Mouse (Mus musculus) megakaryocyte-erythroid progenitor cell, adult 5-6 weeks (primary cell): ENCODE measurements around the gene Pgpep1. TPM values are rescaled to one million over a fixed set of nuclear protein-coding genes. Genes with fewer than 3 reads are reported as not detected.

Experiments used
- ATAC-seq: replicated peaks from 2 replicates; pipeline ENCODE4 v1.8.0; 2016; ENCODE audit warnings: mild to moderate bottlenecking, inconsistent platforms; ENCODE audit not compliant: severe bottlenecking, poor library complexity, low FRiP score, low TSS enrichment
- total RNA-seq, 2 experiments: library from RNA; stranded (forward) in 1 of 2; stranded (reverse) in 1 of 2; fragments of 200-1000, 215-1000 nt in 1 of 2; fragments of >200 nt in 1 of 2; fragmentation: Nextera tagmentation in 1 of 2; gene quantifications; 2 replicates each; pipeline ENCODE4 v1.2.3; 2014 to 2017

Pgpep1 gene
- total RNA-seq, 2 experiments from 2014 or later = 5.1 to 8.8 TPM

DNA sequence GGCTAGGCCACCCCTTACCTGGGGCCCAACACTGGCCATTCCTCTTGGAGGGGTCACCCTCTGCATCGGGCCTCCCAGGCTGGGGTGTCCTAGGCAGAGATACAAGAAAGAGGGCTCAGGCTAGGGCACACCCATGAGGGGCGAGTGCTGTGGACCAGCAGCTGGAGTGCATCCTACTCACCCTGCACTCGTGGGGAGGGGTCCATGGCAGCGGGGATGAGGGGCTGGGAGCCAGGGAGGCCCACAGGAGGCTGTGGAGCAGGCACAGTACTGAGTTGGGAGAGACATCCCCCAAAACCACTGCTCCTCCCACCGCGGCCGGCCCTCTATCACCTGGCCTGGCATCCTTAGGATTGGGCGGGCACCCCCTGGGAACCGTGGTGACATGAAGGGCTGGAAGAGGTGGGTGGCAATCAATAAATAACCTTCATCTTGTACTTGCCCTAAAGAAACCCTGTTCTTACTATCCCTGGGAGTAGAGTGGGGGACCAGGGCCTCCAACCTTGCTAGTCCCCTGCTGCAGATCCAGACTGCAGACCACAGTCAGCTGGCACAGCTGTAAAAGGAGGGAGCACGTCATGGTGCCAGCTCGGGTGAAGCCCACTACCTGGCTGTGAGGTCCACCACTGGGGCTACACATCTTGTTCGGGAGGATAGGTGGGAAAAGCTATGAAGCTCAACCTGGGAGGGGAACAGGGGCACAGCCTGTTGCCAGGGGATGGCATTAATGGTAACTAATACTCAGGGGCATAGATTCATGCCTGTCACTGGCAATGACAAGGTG, 60.5 kb downstream of the Pgpep1 start:
- no peak for ATAC-seq

DNA sequence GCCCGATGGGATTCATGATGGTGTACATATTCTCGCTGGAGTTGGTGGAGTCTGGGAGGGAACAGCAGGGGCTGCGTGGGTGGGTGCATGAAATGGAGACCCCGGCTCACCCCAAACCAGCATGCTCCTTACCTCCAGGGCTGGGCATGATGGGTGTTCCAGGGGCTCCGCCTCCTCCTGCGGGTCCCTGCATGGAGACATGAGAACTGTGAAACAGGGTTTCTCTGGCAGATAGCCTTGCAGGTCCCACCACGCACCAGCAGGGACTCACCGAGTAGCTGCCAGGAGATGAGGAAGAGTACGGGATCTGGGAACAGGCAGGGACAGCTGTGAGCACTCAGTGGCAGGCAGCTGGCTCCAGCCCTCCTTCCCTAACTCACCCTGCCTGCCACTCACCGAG, 61.5 kb downstream of the Pgpep1 start:
- no peak for ATAC-seq

DNA sequence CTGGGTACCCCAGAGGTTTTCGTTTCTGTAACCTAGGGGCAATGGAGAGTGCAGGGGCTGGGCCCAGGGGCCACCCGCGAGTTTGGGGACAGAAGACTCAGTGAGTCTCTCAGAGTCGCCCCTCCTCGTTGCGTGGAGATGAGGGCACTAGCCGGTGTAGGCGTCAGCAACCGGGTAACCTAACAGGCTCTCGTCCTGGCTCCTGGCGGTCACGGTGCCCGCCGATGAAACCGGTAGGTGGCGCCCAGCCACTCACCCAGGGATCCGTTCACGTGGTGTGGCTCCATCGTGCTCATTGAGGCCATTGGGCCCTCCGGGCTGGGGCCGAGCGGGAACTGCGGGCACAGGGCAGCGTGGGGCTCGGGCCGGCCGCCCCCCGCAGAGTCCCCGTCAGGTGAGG, 61.9 kb downstream of the Pgpep1 start:
- ATAC-seq = no peak

DNA sequence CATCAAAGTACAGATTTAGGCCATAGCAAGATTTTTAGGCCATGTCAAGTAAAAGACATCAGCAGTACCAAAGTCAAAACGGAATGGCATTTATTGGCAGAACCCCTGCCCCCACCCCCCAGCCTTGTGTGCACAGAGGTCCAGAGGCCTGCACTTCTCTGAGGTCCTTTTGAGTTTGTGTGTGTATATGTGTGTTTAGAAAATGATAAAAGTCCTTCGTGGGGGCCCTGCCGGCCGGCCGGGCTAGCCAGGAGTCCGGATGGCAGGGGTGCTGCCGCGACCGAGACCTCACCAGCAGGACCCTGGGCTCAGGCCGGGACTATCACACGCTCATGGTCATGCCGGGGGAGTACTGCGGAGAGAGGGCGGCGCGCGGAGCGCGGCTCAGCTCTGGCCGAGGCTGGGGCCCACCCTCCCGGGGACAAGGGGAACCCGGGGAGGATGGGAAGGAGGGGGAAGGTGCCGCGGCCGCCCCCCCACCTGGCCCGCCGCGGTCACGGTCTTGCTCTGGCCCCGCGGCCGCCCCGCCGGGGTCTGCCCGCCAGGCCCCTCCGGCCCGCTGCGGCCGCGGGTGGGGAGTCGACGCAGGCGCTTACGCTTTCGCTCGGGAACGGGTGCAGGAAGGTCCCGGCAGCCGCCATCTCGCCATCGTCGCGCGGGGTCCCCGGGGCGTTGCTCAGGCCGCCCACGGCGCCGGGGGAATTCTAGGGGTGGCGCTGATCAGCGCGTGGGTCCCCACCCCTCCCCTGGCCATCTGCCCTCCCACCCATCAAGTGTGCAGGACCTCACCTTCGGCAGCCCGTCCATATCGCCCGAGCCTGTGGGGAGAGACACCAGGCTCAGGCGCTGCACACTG, 62.5 kb downstream of the Pgpep1 start:
- no peak for ATAC-seq

DNA sequence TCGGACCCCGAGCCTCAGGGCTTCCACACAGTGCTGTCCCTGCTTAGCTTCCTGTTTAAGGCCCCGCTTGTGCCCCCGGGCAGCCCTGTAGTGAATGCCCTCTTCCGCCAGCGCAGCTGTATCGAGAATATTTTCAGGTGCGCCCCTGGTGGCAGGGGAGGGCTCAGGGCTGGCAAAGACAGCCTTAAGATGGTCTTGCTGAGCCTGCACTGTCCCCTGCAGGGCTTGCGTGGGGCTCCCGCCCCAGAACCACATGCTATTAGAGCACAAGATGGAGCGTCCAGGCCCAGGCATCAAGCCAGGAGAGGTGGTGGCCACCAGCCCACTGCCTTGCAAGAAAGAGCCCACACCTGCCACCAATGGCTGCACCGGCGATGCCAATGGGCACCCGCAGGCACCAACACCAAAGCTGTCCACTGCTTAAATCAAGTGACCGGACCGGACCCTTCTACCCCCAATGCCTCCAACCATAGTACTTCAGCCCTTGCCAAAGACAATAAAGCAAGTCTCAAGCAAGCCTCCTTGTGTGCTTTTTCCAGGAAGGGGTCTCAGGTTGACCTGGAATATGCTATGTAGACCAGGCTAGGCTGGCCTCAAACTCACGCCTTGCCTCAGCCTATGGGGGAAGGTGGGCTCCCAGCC, 63.3 kb downstream of the Pgpep1 start:
- ATAC-seq = no peak

Other genes with a start within 250 kb of the Pgpep1 start
- 15.6 and 21.7 TPM in 2 replicates for gene Crtc1, start 220.8 kb downstream of the Pgpep1 start, total RNA-seq (2014; fragmentation: Nextera tagmentation)
- 1.1 and 1.3 TPM in 2 replicates for gene Crtc1, start 220.8 kb downstream of the Pgpep1 start, total RNA-seq (2017)
- 8.4 and 9.5 TPM in 2 replicates for gene Klhl26, start 183.4 kb downstream of the Pgpep1 start, total RNA-seq (2014; fragmentation: Nextera tagmentation)
- gene Klhl26, start 183.4 kb downstream of the Pgpep1 start, total RNA-seq (2017) = 6.0 and 8.2 TPM in 2 replicates
- not detected in 2 replicates for gene Tmem59l, start 173.0 kb downstream of the Pgpep1 start, total RNA-seq (2014; fragmentation: Nextera tagmentation)
- gene Tmem59l, start 173.0 kb downstream of the Pgpep1 start, total RNA-seq (2017) = not detected in 2 replicates
- gene Crlf1, start 167.2 kb downstream of the Pgpep1 start, total RNA-seq (2014; fragmentation: Nextera tagmentation) = 0.30 and 2.3 TPM in 2 replicates
- not detected in 2 replicates for gene Crlf1, start 167.2 kb downstream of the Pgpep1 start, total RNA-seq (2017)
- gene Rex1bd, start 153.6 kb downstream of the Pgpep1 start, total RNA-seq (2014; fragmentation: Nextera tagmentation) = 53.5 and 57.0 TPM in 2 replicates
- gene Rex1bd, start 153.6 kb downstream of the Pgpep1 start, total RNA-seq (2017) = 25.8 and 48.7 TPM in 2 replicates
- gene Uba52, start 149.6 kb downstream of the Pgpep1 start, total RNA-seq (2014; fragmentation: Nextera tagmentation) = 2,751 and 3,393 TPM in 2 replicates
- gene Uba52, start 149.6 kb downstream of the Pgpep1 start, total RNA-seq (2017) = 4,463 and 5,230 TPM in 2 replicates
- gene Fkbp8, start 132.7 kb downstream of the Pgpep1 start, total RNA-seq (2014; fragmentation: Nextera tagmentation) = 140 and 265 TPM in 2 replicates
- 172 and 176 TPM in 2 replicates for gene Fkbp8, start 132.7 kb downstream of the Pgpep1 start, total RNA-seq (2017)
- 78.1 and 81.8 TPM in 2 replicates for gene Kxd1, start 132.4 kb downstream of the Pgpep1 start, total RNA-seq (2014; fragmentation: Nextera tagmentation)
- gene Kxd1, start 132.4 kb downstream of the Pgpep1 start, total RNA-seq (2017) = 65.5 and 93.7 TPM in 2 replicates
- 14.7 and 22.0 TPM in 2 replicates for gene Ell, start 120.9 kb downstream of the Pgpep1 start, total RNA-seq (2014; fragmentation: Nextera tagmentation)
- gene Ell, start 120.9 kb downstream of the Pgpep1 start, total RNA-seq (2017) = 7.9 and 10.7 TPM in 2 replicates
- gene Isyna1, start 66.0 kb downstream of the Pgpep1 start, total RNA-seq (2014; fragmentation: Nextera tagmentation) = 74.1 and 91.0 TPM in 2 replicates
- gene Isyna1, start 66.0 kb downstream of the Pgpep1 start, total RNA-seq (2017) = 36.5 and 51.5 TPM in 2 replicates
- 39.7 and 83.5 TPM in 2 replicates for gene Ssbp4, start 51.5 kb downstream of the Pgpep1 start, total RNA-seq (2014; fragmentation: Nextera tagmentation)
- gene Ssbp4, start 51.5 kb downstream of the Pgpep1 start, total RNA-seq (2017) = 77.5 and 98.5 TPM in 2 replicates
- gene Lrrc25, start 44.2 kb downstream of the Pgpep1 start, total RNA-seq (2014; fragmentation: Nextera tagmentation) = 0.37 and 0.69 TPM in 2 replicates
- 0.15 and 0.61 TPM in 2 replicates for gene Lrrc25, start 44.2 kb downstream of the Pgpep1 start, total RNA-seq (2017)
- not detected in 2 replicates for gene Gdf15, start 27.9 kb downstream of the Pgpep1 start, total RNA-seq (2014; fragmentation: Nextera tagmentation)
- not detected in 2 replicates for gene Gdf15, start 27.9 kb downstream of the Pgpep1 start, total RNA-seq (2017)
- gene Lsm4, start 12.9 kb upstream of the Pgpep1 start, total RNA-seq (2014; fragmentation: Nextera tagmentation) = 286 and 287 TPM in 2 replicates
- gene Lsm4, start 12.9 kb upstream of the Pgpep1 start, total RNA-seq (2017) = 240 and 290 TPM in 2 replicates
- 18.8 and 34.4 TPM in 2 replicates for gene Jund, start 38.6 kb upstream of the Pgpep1 start, total RNA-seq (2014; fragmentation: Nextera tagmentation)
- 44.8 and 48.7 TPM in 2 replicates for gene Jund, start 38.6 kb upstream of the Pgpep1 start, total RNA-seq (2017)
- gene Iqcn, start 43.1 kb upstream of the Pgpep1 start, total RNA-seq (2014; fragmentation: Nextera tagmentation) = not detected in 2 replicates
- not detected in 2 replicates for gene Iqcn, start 43.1 kb upstream of the Pgpep1 start, total RNA-seq (2017)
- not detected in 2 replicates for gene Gm3336, start 58.2 kb upstream of the Pgpep1 start, total RNA-seq (2014; fragmentation: Nextera tagmentation)
- gene Gm3336, start 58.2 kb upstream of the Pgpep1 start, total RNA-seq (2017) = not detected in 2 replicates
- 0.28 TPM in 1 of 2 replicates, not detected in the other for gene Pde4c, start 63.3 kb upstream of the Pgpep1 start, total RNA-seq (2014; fragmentation: Nextera tagmentation)
- not detected in 2 replicates for gene Pde4c, start 63.3 kb upstream of the Pgpep1 start, total RNA-seq (2017)
- gene Rab3a, start 94.3 kb upstream of the Pgpep1 start, total RNA-seq (2014; fragmentation: Nextera tagmentation) = 1.8 and 7.0 TPM in 2 replicates
- 1.2 and 2.8 TPM in 2 replicates for gene Rab3a, start 94.3 kb upstream of the Pgpep1 start, total RNA-seq (2017)
- 58.3 and 111 TPM in 2 replicates for gene Mpv17l2, start 100.6 kb upstream of the Pgpep1 start, total RNA-seq (2014; fragmentation: Nextera tagmentation)
- gene Mpv17l2, start 100.6 kb upstream of the Pgpep1 start, total RNA-seq (2017) = 4.3 and 17.6 TPM in 2 replicates
- gene Pik3r2, start 116.3 kb upstream of the Pgpep1 start, total RNA-seq (2014; fragmentation: Nextera tagmentation) = 30.7 and 51.4 TPM in 2 replicates
- 29.2 and 33.9 TPM in 2 replicates for gene Pik3r2, start 116.3 kb upstream of the Pgpep1 start, total RNA-seq (2017)
- gene Mast3, start 144.7 kb upstream of the Pgpep1 start, total RNA-seq (2014; fragmentation: Nextera tagmentation) = 44.0 and 54.3 TPM in 2 replicates
- gene Mast3, start 144.7 kb upstream of the Pgpep1 start, total RNA-seq (2017) = 6.2 and 7.3 TPM in 2 replicates
- 0.31 and 0.79 TPM in 2 replicates for gene Il12rb1, start 148.1 kb upstream of the Pgpep1 start, total RNA-seq (2014; fragmentation: Nextera tagmentation)
- 1.6 and 2.0 TPM in 2 replicates for gene Il12rb1, start 148.1 kb upstream of the Pgpep1 start, total RNA-seq (2017)
- gene Arrdc2, start 179.3 kb upstream of the Pgpep1 start, total RNA-seq (2014; fragmentation: Nextera tagmentation) = 27.6 and 29.1 TPM in 2 replicates
- 8.0 and 11.8 TPM in 2 replicates for gene Arrdc2, start 179.3 kb upstream of the Pgpep1 start, total RNA-seq (2017)
- 0.32 TPM in 1 of 2 replicates, not detected in the other for gene Kcnn1, start 202.9 kb upstream of the Pgpep1 start, total RNA-seq (2014; fragmentation: Nextera tagmentation)
- gene Kcnn1, start 202.9 kb upstream of the Pgpep1 start, total RNA-seq (2017) = 2.9 TPM in 1 of 2 replicates, not detected in the other
- gene Ccdc124, start 213.5 kb upstream of the Pgpep1 start, total RNA-seq (2014; fragmentation: Nextera tagmentation) = 28.5 and 47.9 TPM in 2 replicates
- 30.8 and 51.1 TPM in 2 replicates for gene Ccdc124, start 213.5 kb upstream of the Pgpep1 start, total RNA-seq (2017)
- gene Slc5a5, start 232.4 kb upstream of the Pgpep1 start, total RNA-seq (2014; fragmentation: Nextera tagmentation) = 0.59 TPM in 1 of 2 replicates, not detected in the other
- gene Slc5a5, start 232.4 kb upstream of the Pgpep1 start, total RNA-seq (2017) = not detected in 2 replicates
- 6,537 and 6,664 TPM in 2 replicates for gene Rpl18a, start 237.0 kb upstream of the Pgpep1 start, total RNA-seq (2014; fragmentation: Nextera tagmentation)
- 1,763 and 2,438 TPM in 2 replicates for gene Rpl18a, start 237.0 kb upstream of the Pgpep1 start, total RNA-seq (2017)
- gene Map1s, start 245.5 kb upstream of the Pgpep1 start, total RNA-seq (2014; fragmentation: Nextera tagmentation) = 20.5 and 27.9 TPM in 2 replicates
- 9.8 and 11.9 TPM in 2 replicates for gene Map1s, start 245.5 kb upstream of the Pgpep1 start, total RNA-seq (2017)